Comparison of ENCODE assay signal across 19 mouse cellular contexts in genomic region chr4:139536706-139537105, GRCm38 (mm10). TPM values are rescaled to one million over a fixed set of nuclear protein-coding genes. Genes with fewer than 3 reads are reported as not detected.
DNase-seq lines count a peak whose midpoint lies in the region; ATAC-seq and TF ChIP-seq lines count a peak whose summit lies in the region.
"Had no signal": no experiment of that assay in that cellular context is flagged by ENCODE, and none has a peak within 500 bp of the region (broad histone marks: within the 10 kb centered on the region; RNA-seq: fewer than 3 reads in every experiment).

No protein-coding gene starts in this region.

- peak; percentile 13 for DNase-seq in layer of hippocampus, adult 9-11 months
- no peak for DNase-seq in layer of hippocampus, adult 11-12 months (ENCODE audit: low spot score)
- DNase-seq in Patski (ENCODE audit: low read depth, low spot score): peak; percentile 17
- peak; percentile 53 for DNase-seq in brain, embryonic 14.5 days (ENCODE audit: low read depth)
- peak; percentile 66 to 73 for DNase-seq in cerebellum, postnatal 14 days
- no peak for DNase-seq in adrenal gland, adult (ENCODE audit: inconsistent age in 2 of 2, low spot score in 1 of 2)
- DNase-seq: adrenal gland, postnatal 14 days; kidney, adult 18-20 months; kidney, postnatal 14 days; liver, embryonic 13.5 days; lung, postnatal 4 days; thymus, postnatal 25 days had no signal

- CTCF ChIA-PET in Patski (lab: Charles Lee): interaction anchor here (3.0 kb wide), 1 partner anchor 37 kb away, joined by 10 read pairs; no protein-coding TSS in a partner anchor

- no peak for TF ChIP-seq POLR2A in brain, embryonic 14.5 days (IDR thresholded peaks at IDR 0.05; ENCODE audit: borderline replicate concordance, extremely low read depth, insufficient read depth, insufficient read length, poor library complexity, severe bottlenecking)

- POLR2A ChIA-PET in Patski (lab: Charles Lee): interaction anchor here (0.7 kb wide), 1 partner anchor 1166 kb away, joined by 3 read pairs; no protein-coding TSS in a partner anchor

- in situ Hi-C loops in Patski (cut with MboI; ENCODE audit: low pct_unique_long_range_greater_than_20kb): no loop called here

- no peak for TF ChIP-seq CTCF in Patski (IDR thresholded peaks at IDR 0.05)
- TF ChIP-seq CTCF in brain, embryonic 14.5 days (IDR thresholded peaks at IDR 0.05; ENCODE audit: borderline replicate concordance, extremely low read depth, insufficient read depth, insufficient read length): no peak

- no peak for ATAC-seq in Patski
- ATAC-seq in megakaryocyte-erythroid progenitor cell, adult 5-6 weeks (replicated peaks; ENCODE audit: low FRiP score, low TSS enrichment, poor library complexity, severe bottlenecking): no peak
- ATAC-seq: activated CD4-positive, CD25-positive, alpha-beta regulatory T cell, adult 4 months had no signal

- no peaks in the 10 kb centered on the region for H3K27me3 ChIP-seq in Patski
- H3K27me3 ChIP-seq: embryonic facial prominence, embryonic 13.5 days; heart, embryonic 13.5 days; hindbrain, embryonic 15.5 days; liver, embryonic 13.5 days; lung, embryonic 15.5 days; neural tube, embryonic 12.5 days had no signal

RNA-seq across cellular contexts. Expression of gene Iffo2, which starts 6.4 kb away (rescaled TPM):
- polyA plus RNA-seq in Patski (2021): 15.5 TPM
- polyA plus RNA-seq in brain, embryonic 14.5 days (2012; rRNA removed): 5.6 and 11.0 TPM in 2 replicates
- 0.35 and 0.37 TPM in 2 replicates for total RNA-seq in megakaryocyte-erythroid progenitor cell, adult 5-6 weeks (2014; fragmentation: Nextera tagmentation)
- 0.23 and 0.34 TPM in 2 replicates for total RNA-seq in megakaryocyte-erythroid progenitor cell, adult 5-6 weeks (2017)

Comparison
In these comparisons a context has a peak if more than half of its experiments do, and no peak if none do; other contexts are left out.
1. DNase-seq: peak in layer of hippocampus, adult 9-11 months (single experiment), Patski (single experiment), brain, embryonic 14.5 days (single experiment) and cerebellum, postnatal 14 days (2 of 2); none in layer of hippocampus, adult 11-12 months (single experiment) and adrenal gland, adult (0 of 2).